Mouse (Mus musculus): Measurements from ENCODE around the gene 1110059G10Rik. TPM values are rescaled to one million over a fixed set of nuclear protein-coding genes. Genes with fewer than 3 reads are reported as not detected.

The 1110059G10Rik gene
- total RNA-seq (2017) = 33.7 and 35.9 TPM in 2 replicates

DNA sequence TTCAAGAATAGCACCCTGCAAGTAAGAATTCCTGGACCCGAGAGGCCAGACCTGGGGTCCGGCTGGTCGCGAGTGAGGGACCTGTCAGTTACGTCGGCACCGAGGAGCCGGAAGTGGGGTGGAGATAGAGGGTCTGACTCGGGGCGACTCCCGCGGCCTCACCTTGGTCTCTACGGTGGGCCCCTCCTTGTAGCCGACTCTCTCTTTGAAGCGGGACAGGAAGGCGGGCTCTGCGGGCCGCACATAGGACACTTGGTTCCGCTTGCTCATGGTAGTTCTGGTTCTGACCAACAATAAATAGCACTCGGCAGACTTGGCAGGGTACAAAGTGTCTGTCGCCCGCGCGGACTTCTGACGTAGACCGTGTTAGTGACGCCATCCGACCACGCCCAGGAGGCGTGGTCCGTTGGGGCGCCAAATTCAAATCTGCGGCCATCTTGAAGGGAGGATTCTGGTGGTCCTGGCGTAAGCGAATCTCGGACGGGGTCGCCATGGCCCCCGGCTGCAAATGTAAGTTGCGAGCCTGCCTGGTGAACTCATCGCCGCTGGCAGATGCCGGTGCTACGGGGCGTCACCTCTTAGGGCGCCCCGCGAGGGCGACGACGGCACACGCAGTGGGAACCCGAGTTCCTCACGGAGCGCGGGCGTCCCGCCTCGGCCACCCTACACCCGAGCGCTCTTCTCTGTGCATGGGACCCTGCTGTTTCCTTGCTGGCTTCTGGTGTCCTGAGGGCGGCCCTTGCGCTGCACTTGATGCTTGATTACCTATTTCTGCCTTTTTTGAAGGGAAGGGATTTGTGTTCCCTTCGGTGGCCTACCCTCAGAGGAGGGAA, at the start of gene 1110059G10Rik, which contains the start of gene Kif15:
TSS of gene 1110059G10Rik (minus strand) at position 358 of the 833 bp plus-strand sequence.
TSS of gene Kif15 (plus strand) at position 404 of the 833 bp plus-strand sequence.
- ATAC-seq (replicated peaks in 1 of 2; ENCODE audit: insufficient read depth in 1 of 2, low FRiP score in 2 of 2, low TSS enrichment in 1 of 2, low read depth in 1 of 2, poor library complexity in 2 of 2, severe bottlenecking in 2 of 2) = peak; percentile 96

DNA sequence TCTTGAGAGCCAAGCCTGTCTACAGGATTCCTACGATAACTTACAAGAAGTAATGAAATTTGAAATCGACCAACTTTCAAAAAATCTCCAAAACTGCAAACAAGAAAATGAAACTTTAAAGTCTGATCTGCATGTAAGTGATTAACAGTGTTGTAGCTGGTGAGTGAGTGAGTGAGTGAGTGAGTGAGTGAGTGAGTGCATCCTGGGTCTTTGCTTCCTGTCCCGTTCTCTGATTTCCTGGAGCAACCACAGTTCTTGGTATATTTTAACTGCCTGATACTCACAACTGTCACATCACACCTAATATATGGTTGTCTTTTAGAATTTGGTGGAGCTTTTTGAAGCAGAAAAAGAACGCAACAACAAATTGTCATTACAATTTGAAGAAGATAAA, 48.4 kb upstream of the 1110059G10Rik start:
- no peak for ATAC-seq (replicated peaks in 1 of 2; ENCODE audit: insufficient read depth in 1 of 2, low FRiP score in 2 of 2, low TSS enrichment in 1 of 2, low read depth in 1 of 2, poor library complexity in 2 of 2, severe bottlenecking in 2 of 2)

DNA sequence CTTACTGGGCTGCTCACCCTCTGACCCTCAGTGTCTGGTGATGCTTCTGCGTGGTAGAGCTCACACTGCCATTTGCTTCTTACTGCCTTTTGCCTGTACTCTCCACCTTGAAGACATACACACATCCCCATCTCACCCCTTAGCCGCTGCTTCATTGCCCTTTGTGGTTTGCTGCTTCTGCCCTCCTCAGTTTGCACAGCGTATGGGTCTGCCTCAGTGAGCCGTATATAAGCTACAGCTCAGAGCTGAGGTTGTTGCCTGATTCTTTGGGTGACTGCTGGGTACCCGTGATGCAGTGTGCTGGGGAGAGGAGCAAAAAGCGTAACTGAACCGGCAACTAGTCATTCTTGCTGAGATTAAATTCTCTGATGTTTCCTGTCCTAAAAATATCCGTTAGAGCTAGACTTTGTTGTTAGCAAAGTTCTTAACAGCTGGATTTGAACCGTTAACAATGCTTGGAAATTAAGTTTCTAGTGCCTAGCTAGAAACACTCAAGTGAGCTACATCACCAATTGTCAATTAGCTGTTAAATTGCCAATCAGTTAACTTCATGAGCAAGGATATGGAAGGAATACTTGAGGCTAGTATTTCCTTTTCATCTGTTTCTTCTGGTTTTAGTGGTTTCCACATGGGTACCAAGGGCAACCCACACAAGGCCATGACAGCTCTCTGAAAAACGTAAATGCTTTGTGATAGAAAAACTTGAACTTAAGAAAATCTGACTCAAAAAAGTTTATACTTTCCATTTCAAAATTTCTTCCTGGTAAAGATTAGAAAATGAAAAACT, 47.8 kb upstream of the 1110059G10Rik start:
- ATAC-seq (replicated peaks in 1 of 2; ENCODE audit: insufficient read depth in 1 of 2, low FRiP score in 2 of 2, low TSS enrichment in 1 of 2, low read depth in 1 of 2, poor library complexity in 2 of 2, severe bottlenecking in 2 of 2) = peak; percentile 82 to 85; a peak in 3 of 4 replicates

DNA sequence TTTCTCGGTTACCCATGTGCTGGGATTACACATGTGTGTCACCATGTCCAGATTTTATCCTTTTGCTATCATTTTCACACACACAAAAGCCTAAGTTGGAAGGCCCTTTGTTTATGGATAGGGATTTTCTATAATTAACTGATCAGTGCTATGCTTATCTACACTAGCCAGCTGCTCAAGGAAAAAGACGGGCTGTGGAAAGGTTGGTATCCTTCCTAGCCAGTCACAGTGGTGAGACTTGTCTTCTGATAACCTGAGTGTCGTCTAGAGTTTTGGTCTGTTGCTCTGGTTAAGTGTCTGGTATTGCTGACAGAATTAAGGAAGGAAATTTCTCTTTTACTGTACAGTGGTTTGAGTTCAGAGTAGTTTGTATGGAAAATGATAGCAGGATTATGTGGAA, 21.9 kb downstream of the 1110059G10Rik start:
- ATAC-seq (replicated peaks in 1 of 2; ENCODE audit: insufficient read depth in 1 of 2, low FRiP score in 2 of 2, low TSS enrichment in 1 of 2, low read depth in 1 of 2, poor library complexity in 2 of 2, severe bottlenecking in 2 of 2) = no peak

DNA sequence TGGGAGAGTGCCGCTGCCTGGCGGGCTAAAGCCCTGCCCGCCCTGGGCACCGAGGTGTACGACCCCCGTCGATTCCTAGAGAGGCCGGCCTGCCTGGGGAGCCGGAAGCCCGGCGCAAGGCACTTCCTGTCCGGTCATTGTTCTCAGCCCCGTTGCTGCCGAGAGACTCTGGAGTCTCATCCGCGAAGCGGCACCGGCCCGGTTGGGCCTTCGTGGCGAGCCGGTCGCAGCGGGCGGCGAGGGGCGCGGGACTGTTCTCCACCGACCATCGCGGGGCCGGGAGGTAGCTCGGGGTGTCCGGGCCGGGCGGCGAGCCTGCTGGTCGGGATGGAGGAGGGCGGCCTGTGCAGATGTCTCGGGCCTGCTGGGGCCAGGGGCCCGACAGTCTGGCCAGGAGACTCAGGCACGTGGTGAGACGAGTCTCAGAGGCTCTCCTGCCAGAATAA, 27.8 kb downstream of the 1110059G10Rik start, which contains the start of gene Zfp105:
TSS of gene Zfp105 (plus strand) at position 137 of the 446 bp plus-strand sequence.
- 0 out of 4 replicates have a peak, but pooled peaks of 1 of the 2 experiments have one; percentile 14 for ATAC-seq (replicated peaks in 1 of 2; ENCODE audit: insufficient read depth in 1 of 2, low FRiP score in 2 of 2, low TSS enrichment in 1 of 2, low read depth in 1 of 2, poor library complexity in 2 of 2, severe bottlenecking in 2 of 2)

DNA sequence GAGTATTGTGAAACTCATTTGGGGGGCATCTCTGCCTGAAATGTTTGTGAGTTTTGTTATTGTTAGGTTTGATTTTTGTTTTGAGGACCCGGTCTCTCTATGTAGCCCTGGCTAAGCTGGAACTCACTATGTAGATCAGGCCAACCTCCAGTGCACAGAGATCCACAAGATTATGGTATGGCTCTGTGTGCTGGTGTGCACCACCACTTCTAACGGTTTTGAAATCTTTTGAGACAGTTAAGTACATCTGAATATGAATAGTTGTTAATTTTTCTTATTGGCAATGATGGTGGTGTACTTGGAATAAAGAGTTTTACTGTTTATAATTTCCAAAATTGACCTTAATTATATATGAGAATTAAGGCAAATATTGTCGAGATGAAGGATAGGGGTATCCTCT, 28.4 kb downstream of the 1110059G10Rik start:
- ATAC-seq (replicated peaks in 1 of 2; ENCODE audit: insufficient read depth in 1 of 2, low FRiP score in 2 of 2, low TSS enrichment in 1 of 2, low read depth in 1 of 2, poor library complexity in 2 of 2, severe bottlenecking in 2 of 2) = no peak

DNA sequence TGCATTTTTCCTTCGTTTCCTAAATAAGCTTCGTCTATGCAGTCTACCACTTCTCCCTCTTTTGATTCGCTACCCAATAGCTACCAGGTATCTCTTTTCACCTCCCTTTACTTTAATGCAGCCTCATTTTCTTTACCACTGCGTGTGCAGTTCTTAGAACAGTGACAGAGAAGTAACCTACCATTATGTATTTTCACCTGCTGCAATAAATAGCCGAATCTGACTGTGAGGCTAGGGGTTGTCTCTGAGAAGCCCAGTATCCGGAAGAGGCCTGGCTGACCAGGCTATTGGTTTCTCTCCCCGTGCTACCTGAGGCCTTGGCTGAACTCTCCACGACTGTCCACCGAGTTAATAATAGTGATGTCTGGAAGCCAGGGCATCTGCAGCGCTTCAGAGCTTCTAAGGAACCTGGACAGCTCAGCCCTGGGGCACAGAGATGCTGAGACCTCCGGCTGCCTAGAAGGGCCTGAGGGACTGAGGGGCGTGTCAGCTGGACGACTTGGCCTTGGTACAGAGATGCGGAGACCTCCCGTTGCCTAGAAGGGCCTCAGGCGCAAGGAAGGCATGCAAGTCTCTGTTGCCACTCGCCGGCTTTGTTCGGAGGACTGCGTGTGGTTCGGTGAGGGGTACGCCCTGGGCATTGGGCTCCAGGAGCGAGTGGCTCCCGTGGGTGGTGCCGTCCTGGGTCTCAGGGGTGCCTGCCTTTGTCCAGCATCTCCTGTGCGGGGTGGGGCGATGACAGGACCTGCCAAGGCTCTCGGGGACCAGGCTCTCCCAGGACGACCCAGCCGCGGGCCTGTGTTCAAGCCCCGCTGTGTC, 47.9 kb downstream of the 1110059G10Rik start:
- peak; percentile 81 to 90 for ATAC-seq (replicated peaks in 1 of 2; ENCODE audit: insufficient read depth in 1 of 2, low FRiP score in 2 of 2, low TSS enrichment in 1 of 2, low read depth in 1 of 2, poor library complexity in 2 of 2, severe bottlenecking in 2 of 2)

DNA sequence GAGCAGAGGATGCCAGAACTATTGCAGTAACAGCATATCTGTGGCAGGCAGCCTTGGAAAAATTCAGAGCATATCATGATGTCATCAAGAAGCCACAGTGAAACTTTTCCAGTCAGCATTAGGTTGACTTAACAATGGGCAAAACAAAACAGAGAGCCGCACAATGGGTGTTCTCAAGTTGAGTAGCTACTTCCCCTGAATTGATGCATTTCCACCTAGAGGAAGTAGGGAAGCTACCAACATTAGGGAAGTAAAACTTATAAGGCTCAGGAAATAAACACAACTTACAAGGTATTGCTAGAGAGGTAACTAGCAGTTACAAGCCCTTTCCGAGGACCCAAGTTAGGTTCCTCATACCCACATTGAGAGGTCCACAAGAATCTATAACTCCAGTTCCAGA, 49.8 kb downstream of the 1110059G10Rik start:
- ATAC-seq (replicated peaks in 1 of 2; ENCODE audit: insufficient read depth in 1 of 2, low FRiP score in 2 of 2, low TSS enrichment in 1 of 2, low read depth in 1 of 2, poor library complexity in 2 of 2, severe bottlenecking in 2 of 2) = no peak

Other genes with a start within 250 kb of the 1110059G10Rik start
- gene Topaz1, start 203.7 kb downstream of the 1110059G10Rik start, total RNA-seq (2017) = not detected in 2 replicates
- 11.8 and 13.2 TPM in 2 replicates for gene Tcaim, start 145.5 kb downstream of the 1110059G10Rik start, total RNA-seq (2017)
- not detected in 2 replicates for gene Gm35549, start 107.0 kb downstream of the 1110059G10Rik start, total RNA-seq (2017)
- gene Zfp445, start 85.0 kb downstream of the 1110059G10Rik start, total RNA-seq (2017) = 91.8 and 114 TPM in 2 replicates
- gene Zkscan7, start 65.3 kb downstream of the 1110059G10Rik start, total RNA-seq (2017) = 5.1 and 7.5 TPM in 2 replicates
- 1.9 TPM in 1 of 2 replicates, not detected in the other for gene Zfp105, start 27.9 kb downstream of the 1110059G10Rik start, total RNA-seq (2017)
- 192 and 228 TPM in 2 replicates for gene Kif15, start within 50 bp of the 1110059G10Rik start, total RNA-seq (2017)
- gene Tmem42, start 70.3 kb upstream of the 1110059G10Rik start, total RNA-seq (2017) = 16.7 and 23.2 TPM in 2 replicates
- 0.38 TPM in 1 of 2 replicates, not detected in the other for gene Tgm4, start 83.7 kb upstream of the 1110059G10Rik start, total RNA-seq (2017)
- 38.2 and 39.2 TPM in 2 replicates for gene Zdhhc3, start 162.2 kb upstream of the 1110059G10Rik start, total RNA-seq (2017)
- 77.9 and 110 TPM in 2 replicates for gene Exosc7, start 162.2 kb upstream of the 1110059G10Rik start, total RNA-seq (2017)
- gene Clec3b, start 199.9 kb upstream of the 1110059G10Rik start, total RNA-seq (2017) = not detected in 2 replicates

All from hematopoietic stem cell, adult 5-6 weeks (primary cell).